Mouse (Mus musculus): ENCODE measurements at regions not wholly inside any gene's neighbourhood (a gene's known extent, or its start where the extent isn't known, plus 50 kb on each side); places are given as distances from the start of the nearest gene placed in this dataset.

DNA sequence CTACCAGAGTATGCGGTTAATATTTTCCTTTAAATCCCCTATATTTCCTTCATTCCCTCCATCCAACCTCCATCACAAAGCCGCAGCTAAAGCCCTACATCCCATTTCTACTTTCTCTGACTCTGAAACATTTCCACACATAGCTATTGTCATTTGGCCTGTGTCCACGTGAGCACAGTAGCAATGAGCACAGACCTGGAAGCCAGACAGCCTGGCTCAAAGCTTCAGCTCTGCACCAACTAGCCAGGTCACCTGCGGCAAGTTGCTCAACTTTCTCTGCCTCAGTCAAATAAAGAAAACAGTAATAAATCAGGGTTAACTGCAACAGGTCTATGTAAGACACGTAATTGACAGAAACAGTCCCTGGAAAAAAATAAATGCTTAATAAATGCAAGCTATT, 247.8 kb upstream of the Maf start:
- WGBS: 87% methylated on average over 5 of the region's 5 CpGs
- H3K9ac ChIP-seq: no peak overlapping the region
- no peak overlapping the region for H3K4me2 ChIP-seq (replicated peaks)
- H3K27ac ChIP-seq: no peak overlapping the region
- ATAC-seq (ENCODE audit: low FRiP score) (no peak), DNase-seq (ENCODE audit: low spot score) (no peak)
- no peaks in the 10 kb centered on the region for H3K9me3 ChIP-seq (ENCODE audit: control insufficient read depth, low read length)
- no peaks in the 10 kb centered on the region for H3K4me1 ChIP-seq (replicated peaks; ENCODE audit: control insufficient read depth, insufficient read depth, low read length)
- no peaks in the 10 kb centered on the region for H3K27me3 ChIP-seq (ENCODE audit: control insufficient read depth, insufficient read depth, low read length)
- no peak overlapping the region for H3K4me3 ChIP-seq (replicated peaks; ENCODE audit: low read length)
- H3K36me3 ChIP-seq (replicated peaks; ENCODE audit: control insufficient read depth, insufficient read depth): no peaks in the 10 kb centered on the region

GRCm38 (mm10) chr8:115953783-115954470, 246.3 kb upstream of the Maf start:
- 89% methylated on average over 7 of the region's 7 CpGs for WGBS
- H3K36me3 ChIP-seq (replicated peaks; ENCODE audit: control insufficient read depth, insufficient read depth): no peaks in the 10 kb centered on the region
- no peak overlapping the region for H3K4me2 ChIP-seq (replicated peaks)
- H3K4me1 ChIP-seq (replicated peaks; ENCODE audit: control insufficient read depth, insufficient read depth, low read length): no peaks in the 10 kb centered on the region
- no peak overlapping the region for H3K27ac ChIP-seq
- ATAC-seq (ENCODE audit: low FRiP score) (no peak), DNase-seq (ENCODE audit: low spot score) (no peak)
- H3K4me3 ChIP-seq (replicated peaks; ENCODE audit: low read length): no peak overlapping the region
- no peak overlapping the region for H3K9ac ChIP-seq
- no peaks in the 10 kb centered on the region for H3K27me3 ChIP-seq (ENCODE audit: control insufficient read depth, insufficient read depth, low read length)
- H3K9me3 ChIP-seq (ENCODE audit: control insufficient read depth, low read length): no peaks in the 10 kb centered on the region

DNA sequence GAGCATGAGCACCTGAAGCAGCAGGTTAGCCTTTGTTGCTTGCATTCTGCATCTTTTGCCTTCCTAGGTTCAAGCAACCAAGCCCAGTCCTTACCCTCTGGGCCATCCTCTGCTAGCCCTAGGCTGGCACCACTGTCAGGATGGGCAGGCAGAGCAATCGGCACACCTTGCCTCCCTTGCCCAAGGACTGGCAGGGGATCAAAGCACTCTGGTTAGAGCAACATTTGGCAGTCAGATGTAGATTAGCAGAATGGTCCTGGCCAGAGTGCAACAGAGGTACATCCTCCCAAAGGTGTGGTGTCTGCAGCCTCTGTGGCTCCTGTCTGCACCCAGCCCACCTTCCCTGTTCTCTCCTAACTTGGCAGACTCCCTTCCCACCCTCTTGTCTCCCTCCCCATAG, 244.9 kb upstream of the Maf start:
- no peaks in the 10 kb centered on the region for H3K4me1 ChIP-seq (replicated peaks; ENCODE audit: control insufficient read depth, insufficient read depth, low read length)
- no peak overlapping the region for H3K9ac ChIP-seq
- no peaks in the 10 kb centered on the region for H3K36me3 ChIP-seq (replicated peaks; ENCODE audit: control insufficient read depth, insufficient read depth)
- no peak overlapping the region for H3K4me3 ChIP-seq (replicated peaks; ENCODE audit: low read length)
- ATAC-seq (ENCODE audit: low FRiP score) (no peak), DNase-seq (ENCODE audit: low spot score) (no peak)
- H3K9me3 ChIP-seq (ENCODE audit: control insufficient read depth, low read length): no peaks in the 10 kb centered on the region
- 84% methylated on average over 1 of the region's 1 CpGs for WGBS
- no peaks in the 10 kb centered on the region for H3K27me3 ChIP-seq (ENCODE audit: control insufficient read depth, insufficient read depth, low read length)
- no peak overlapping the region for H3K4me2 ChIP-seq (replicated peaks)
- H3K27ac ChIP-seq: no peak overlapping the region

GRCm38 (mm10) chr8:115948916-115949315, 241.3 kb upstream of the Maf start:
- no peak for DNase-seq (ENCODE audit: low spot score)
- WGBS: 90% methylated on average over 2 of the region's 2 CpGs

DNA sequence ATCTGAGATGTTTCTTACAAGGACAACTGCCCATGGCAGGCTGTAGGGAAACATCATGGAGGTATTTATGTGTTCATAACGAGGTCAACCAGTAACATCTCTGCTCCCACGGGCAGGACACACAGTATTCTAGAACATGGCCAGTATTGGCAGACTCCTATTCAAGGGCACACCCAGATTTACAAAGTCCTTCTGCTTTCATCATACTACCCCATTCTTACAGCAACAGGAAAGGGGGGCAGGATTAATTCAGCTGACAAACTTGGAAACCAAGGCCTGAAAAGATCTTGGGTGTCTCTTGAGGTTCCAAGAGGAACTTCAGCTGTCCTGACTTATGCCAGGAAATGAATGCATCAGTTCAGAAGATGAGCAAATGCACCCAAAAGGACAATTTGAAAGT, 240.4 kb upstream of the Maf start:
- H3K27ac ChIP-seq: no peak overlapping the region
- 86% methylated on average over 2 of the region's 2 CpGs for WGBS
- peaks cover 4% of the 10 kb centered on the region; the same call in 1 of the 2 replicates for H3K4me1 ChIP-seq (replicated peaks; ENCODE audit: control insufficient read depth, insufficient read depth, low read length)
- no peaks in the 10 kb centered on the region for H3K9me3 ChIP-seq (ENCODE audit: control insufficient read depth, low read length)
- no peaks in the 10 kb centered on the region for H3K27me3 ChIP-seq (ENCODE audit: control insufficient read depth, insufficient read depth, low read length)
- H3K4me3 ChIP-seq (replicated peaks; ENCODE audit: low read length): no peak overlapping the region
- H3K4me2 ChIP-seq (replicated peaks): no peak overlapping the region
- no peaks in the 10 kb centered on the region for H3K36me3 ChIP-seq (replicated peaks; ENCODE audit: control insufficient read depth, insufficient read depth)
- no peak for DNase-seq (ENCODE audit: low spot score)
- no peak overlapping the region for H3K9ac ChIP-seq
- no peak for ATAC-seq (ENCODE audit: low FRiP score)

More at GRCm38 (mm10) chr8:115948916-115949315, 241.3 kb upstream of the Maf start:
- Histone ChIP-seq H3K4me3 (replicated peaks; ENCODE audit: low read length) (no peak overlapping the region), H3K4me2 (replicated peaks) (no peak overlapping the region), H3K27ac (no peak overlapping the region), H3K36me3 (replicated peaks; ENCODE audit: control insufficient read depth, insufficient read depth) (no peaks in the 10 kb centered on the region), H3K27me3 (ENCODE audit: control insufficient read depth, insufficient read depth, low read length) (no peaks in the 10 kb centered on the region), H3K9me3 (ENCODE audit: control insufficient read depth, low read length) (no peaks in the 10 kb centered on the region), H3K4me1 (replicated peaks; ENCODE audit: control insufficient read depth, insufficient read depth, low read length) (no peaks in the 10 kb centered on the region), H3K9ac (no peak overlapping the region)
- ATAC-seq (ENCODE audit: low FRiP score): no peak

DNA sequence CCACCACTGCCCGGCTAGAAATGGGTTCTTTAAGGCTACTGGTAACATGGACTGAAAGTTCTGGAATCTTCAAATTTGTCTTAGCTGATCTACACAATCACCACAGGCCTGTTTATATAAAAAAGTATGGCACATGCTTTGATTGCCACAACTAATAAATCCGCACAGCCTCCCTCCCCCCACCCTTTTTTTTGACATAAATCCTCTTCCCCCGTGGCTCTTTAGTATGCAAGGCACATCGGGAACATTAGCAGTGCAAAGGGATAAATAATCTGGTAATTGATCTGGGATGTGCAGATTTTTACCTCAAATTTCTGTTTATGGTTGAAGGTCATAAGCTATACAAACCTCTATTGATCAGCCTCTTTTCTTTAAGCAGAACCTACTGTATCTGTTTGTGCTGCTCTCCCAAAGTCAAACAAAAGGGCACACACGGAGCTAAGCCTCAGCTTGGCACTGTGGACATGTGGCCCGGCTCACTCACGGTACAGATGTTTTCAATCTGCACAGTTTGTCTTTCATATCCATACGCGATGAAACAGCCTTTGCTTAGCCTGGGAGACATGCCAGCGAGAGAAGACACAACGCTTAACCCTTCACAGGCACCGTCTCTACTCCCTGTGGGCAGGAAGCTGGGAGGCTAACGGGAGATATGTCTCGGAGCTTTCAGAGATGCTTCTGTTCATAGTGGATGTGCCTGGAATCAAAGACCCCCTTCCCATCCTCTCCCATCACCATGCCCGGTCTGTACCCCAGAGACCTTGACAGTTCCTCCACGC, 235.3 kb upstream of the Maf start:
- no peak overlapping the region for H3K4me2 ChIP-seq (replicated peaks)
- 0 out of 2 replicates have a peak overlapping the region, but pooled peaks have one; percentile 40 for H3K27ac ChIP-seq
- no peaks in the 10 kb centered on the region for H3K27me3 ChIP-seq (ENCODE audit: control insufficient read depth, insufficient read depth, low read length)
- WGBS: 39% methylated on average over 16 of the region's 16 CpGs
- ATAC-seq (ENCODE audit: low FRiP score) (no peak), DNase-seq (ENCODE audit: low spot score) (peak; percentile 55)
- H3K4me1 ChIP-seq (replicated peaks; ENCODE audit: control insufficient read depth, insufficient read depth, low read length): peaks cover 4% of the 10 kb centered on the region; the same call in 1 of the 2 replicates
- H3K36me3 ChIP-seq (replicated peaks; ENCODE audit: control insufficient read depth, insufficient read depth): no peaks in the 10 kb centered on the region
- H3K9me3 ChIP-seq (ENCODE audit: control insufficient read depth, low read length): no peaks in the 10 kb centered on the region
- no peak overlapping the region for H3K9ac ChIP-seq
- H3K4me3 ChIP-seq (replicated peaks; ENCODE audit: low read length): no peak overlapping the region

DNA sequence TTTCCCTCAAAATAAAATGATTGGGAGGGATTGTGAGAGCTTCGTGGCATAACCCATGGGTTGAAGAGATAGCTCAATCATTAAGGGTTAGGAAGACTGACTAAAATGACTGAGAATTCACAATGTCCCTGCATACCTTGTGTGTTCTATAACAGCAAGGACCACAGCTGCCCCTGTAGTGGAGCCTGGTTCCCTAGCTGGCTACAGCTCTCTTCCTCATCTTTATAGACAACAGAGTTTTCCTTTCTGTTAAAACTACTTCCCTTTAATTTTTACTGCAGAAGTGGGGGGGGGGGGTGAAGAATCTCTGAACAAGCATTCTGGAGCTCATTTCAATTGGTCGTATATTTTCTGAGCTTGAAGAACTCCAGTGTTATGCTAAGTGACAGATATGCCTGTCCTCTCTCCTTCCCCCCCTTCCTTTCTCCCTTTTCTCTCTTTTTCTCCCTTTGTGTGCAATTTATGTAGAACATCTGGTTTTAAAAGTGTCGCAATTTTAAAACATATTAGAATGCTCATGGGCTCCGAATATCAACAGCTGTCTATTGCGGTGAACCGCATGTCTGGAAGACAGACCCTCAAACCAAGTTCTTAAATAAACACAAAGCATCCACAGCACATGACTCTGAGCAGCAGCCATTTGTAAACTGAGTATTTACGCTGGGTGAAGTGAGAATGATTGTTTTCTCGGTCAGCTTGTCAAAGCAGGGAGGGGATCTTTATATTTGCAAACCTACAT, 222.0 kb upstream of the Maf start:
- H3K36me3 ChIP-seq (replicated peaks; ENCODE audit: control insufficient read depth, insufficient read depth): no peaks in the 10 kb centered on the region
- no peak overlapping the region for H3K27ac ChIP-seq
- 70% methylated on average over 8 of the region's 8 CpGs for WGBS
- H3K4me1 ChIP-seq (replicated peaks; ENCODE audit: control insufficient read depth, insufficient read depth, low read length): 0 out of 2 replicates have a peak, but pooled peaks cover 2% of the 10 kb centered on the region
- no peak for ATAC-seq (ENCODE audit: low FRiP score)
- H3K4me3 ChIP-seq (replicated peaks; ENCODE audit: low read length): no peak overlapping the region
- no peaks in the 10 kb centered on the region for H3K9me3 ChIP-seq (ENCODE audit: control insufficient read depth, low read length)
- no peak for DNase-seq (ENCODE audit: low spot score)
- H3K27me3 ChIP-seq (ENCODE audit: control insufficient read depth, insufficient read depth, low read length): no peaks in the 10 kb centered on the region
- H3K9ac ChIP-seq: no peak overlapping the region
- H3K4me2 ChIP-seq (replicated peaks): no peak overlapping the region

- 87% methylated on average over 6 of the region's 6 CpGs for WGBS
- H3K27ac ChIP-seq: no peak overlapping the region
- no peaks in the 10 kb centered on the region for H3K4me1 ChIP-seq (replicated peaks; ENCODE audit: control insufficient read depth, insufficient read depth, low read length)
- no peak overlapping the region for H3K4me2 ChIP-seq (replicated peaks)
- H3K9ac ChIP-seq: no peak overlapping the region
- H3K27me3 ChIP-seq (ENCODE audit: control insufficient read depth, insufficient read depth, low read length): no peaks in the 10 kb centered on the region
- H3K36me3 ChIP-seq (replicated peaks; ENCODE audit: control insufficient read depth, insufficient read depth): no peaks in the 10 kb centered on the region
- H3K9me3 ChIP-seq (ENCODE audit: control insufficient read depth, low read length): no peaks in the 10 kb centered on the region
- DNase-seq (ENCODE audit: low spot score) (no peak), ATAC-seq (ENCODE audit: low FRiP score) (no peak)
- H3K4me3 ChIP-seq (replicated peaks; ENCODE audit: low read length): no peak overlapping the region
Measured at GRCm38 (mm10) chr8:115921889-115922288, 214.3 kb upstream of the Maf start.

DNA sequence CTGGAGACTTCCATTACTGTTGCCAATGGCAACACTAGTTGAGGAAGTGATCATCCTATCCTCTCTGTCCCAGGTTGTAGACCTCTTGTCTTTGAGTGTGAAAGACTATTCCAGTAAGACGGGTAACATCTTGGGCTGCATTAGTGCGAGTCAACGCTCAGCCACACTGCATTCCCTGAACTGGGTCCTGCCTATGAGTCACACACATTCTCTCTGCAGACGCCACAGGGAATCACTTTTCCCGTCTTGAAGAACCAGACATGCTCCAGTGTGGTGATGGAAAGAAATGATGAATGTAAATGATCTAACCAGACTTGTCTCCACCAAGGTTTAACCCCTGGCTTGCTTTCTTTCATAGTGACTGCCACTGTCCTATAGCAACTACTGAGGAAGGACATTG, 199.1 kb upstream of the Maf start:
- H3K9me3 ChIP-seq (ENCODE audit: control insufficient read depth, low read length): no peaks in the 10 kb centered on the region
- H3K4me1 ChIP-seq (replicated peaks; ENCODE audit: control insufficient read depth, insufficient read depth, low read length): no peaks in the 10 kb centered on the region
- H3K4me2 ChIP-seq (replicated peaks): no peak overlapping the region
- H3K36me3 ChIP-seq (replicated peaks; ENCODE audit: control insufficient read depth, insufficient read depth): no peaks in the 10 kb centered on the region
- 93% methylated on average over 5 of the region's 5 CpGs for WGBS
- no peak overlapping the region for H3K27ac ChIP-seq
- H3K4me3 ChIP-seq (replicated peaks; ENCODE audit: low read length): no peak overlapping the region
- DNase-seq (ENCODE audit: low spot score) (no peak), ATAC-seq (ENCODE audit: low FRiP score) (no peak)
- H3K9ac ChIP-seq: no peak overlapping the region
- H3K27me3 ChIP-seq (ENCODE audit: control insufficient read depth, insufficient read depth, low read length): no peaks in the 10 kb centered on the region

Measured in hindbrain, embryonic 14.5 days (tissue).